Mouse (Mus musculus): ENCODE data around the gene Dcpp1.
A peak's percentile ranks its signal among the peaks of the same experiment; 100 is the strongest.

The Dcpp1 gene

DNA sequence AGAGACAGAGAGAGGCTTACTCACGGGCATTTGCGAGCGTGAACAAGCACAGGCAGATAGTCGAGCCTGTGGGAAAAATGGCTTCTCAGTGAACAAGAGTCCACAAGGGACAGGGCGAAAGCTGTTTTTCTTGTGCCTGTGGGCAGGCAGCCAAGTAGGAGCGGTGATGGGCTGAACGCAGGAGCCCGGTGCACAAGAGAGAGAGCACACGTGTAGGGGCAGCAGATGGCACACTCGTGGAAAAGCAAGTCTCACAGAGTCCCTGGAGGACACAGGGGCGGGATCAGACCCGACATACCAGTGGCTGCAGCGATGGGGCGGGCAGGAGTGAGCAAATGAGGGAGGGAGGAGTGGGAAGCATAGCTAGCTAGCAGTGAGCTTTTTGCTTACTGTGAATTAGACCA, 44.4 kb downstream of the Dcpp1 start:
- peak; percentile 82 for DNase-seq (ENCODE audit: low read depth, low spot score)

GRCm38 (mm10) chr17:23931157-23931556, 50.5 kb downstream of the Dcpp1 start:
- no peak for DNase-seq (ENCODE audit: low read depth, low spot score)

Data from mesoderm, embryonic 11.5 days (tissue).